Mouse (Mus musculus) hindbrain, postnatal 0 days (tissue): Measurements from ENCODE around the gene Fuca1. TPM values are rescaled to one million over a fixed set of nuclear protein-coding genes. Genes with fewer than 3 reads are reported as not detected.
A peak's percentile ranks its signal among the peaks of the same experiment; 100 is the strongest.

Experiments
- ATAC-seq: fragments of 200-750 bp; cut with Nextera tagmentation; 2 replicates; pipeline ENCODE4 v1.8.0; 2017; ENCODE audit warnings: mild to moderate bottlenecking, moderate TSS enrichment, moderate library complexity
- DNase-seq: peaks from one replicate; pipeline ENCODE4 v3.0.0-alpha.2; 2015; ENCODE audit warnings: low spot score
- H3K27ac ChIP-seq: fragments of 300-500 bp; sonication (generic); 2 replicates; pipeline ENCODE4 v1.5.1; 2014; ENCODE audit warnings: mild to moderate bottlenecking
- H3K27me3 ChIP-seq: fragments of 300-500 bp; sonication (generic); 2 replicates; pipeline ENCODE4 v1.6.1; 2014; ENCODE audit warnings: low read length, mixed read lengths; ENCODE audit not compliant: insufficient read depth
- H3K36me3 ChIP-seq: fragments of 300-500 bp; sonication (generic); 2 replicates; pipeline ENCODE4 v1.6.1; 2014; ENCODE audit warnings: low read length, mixed read lengths; ENCODE audit not compliant: insufficient read depth
- H3K4me1 ChIP-seq: fragments of 300-500 bp; sonication (generic); 2 replicates; pipeline ENCODE4 v1.6.1; 2014; ENCODE audit warnings: antibody characterized with exemption, low read length, mixed read lengths; ENCODE audit not compliant: insufficient read depth
- H3K4me2 ChIP-seq: fragments of 300-500 bp; sonication (generic); 2 replicates; pipeline ENCODE4 v1.6.1; 2014; ENCODE audit warnings: low read depth, mild to moderate bottlenecking, low read length, moderate library complexity, mixed read lengths
- H3K4me3 ChIP-seq: fragments of 300-500 bp; sonication (generic); 2 replicates; pipeline ENCODE4 v1.5.1; 2014; ENCODE audit warnings: low read length
- H3K9ac ChIP-seq: fragments of 300-500 bp; sonication (generic); replicated peaks from 2 replicates; pipeline ENCODE4 v1.6.1; 2014; ENCODE audit warnings: mild to moderate bottlenecking, low read length, moderate library complexity, mixed read lengths
- H3K9me3 ChIP-seq: fragments of 300-500 bp; sonication (generic); 2 replicates; pipeline ENCODE4 v1.6.1; 2016; ENCODE audit warnings: low read length, mixed read lengths
- CTCF ChIP-seq: IDR thresholded peaks from 2 replicates; pipeline ENCODE4 v1.5.1; 2016; ENCODE audit warnings: antibody characterized with exemption, control low read depth, low read depth
- WGBS: fragments of 180-500 bp; shearing (Covaris S2); extraction: QIAGEN DNeasy Blood & Tissue Kit; methylation state at CpG from one replicate; pipeline ENCODE4 v1.1.7; 2014; 5-methylcytosine and 5-hydroxymethylcytosine counted together
- polyA plus RNA-seq: library from polyadenylated mRNA; unstranded; fragments of >200 nt; fragmentation: Nextera tagmentation; extraction: Ambion mirVana; gene quantifications from 2 replicates; pipeline ENCODE4 v1.2.1, GENCODE M21; 2015
- total RNA-seq: library from RNA; depleted of rRNA; stranded (reverse); fragments of >200 nt; gene quantifications from 2 replicates; pipeline ENCODE4 v1.2.3, GENCODE M21; 2014

The Fuca1 gene
- total and polyA plus RNA-seq, 2 experiments from 2014 or later, result 43.6 to 97.3 TPM

GRCm38 (mm10) chr4:135964426-135964825 is 43.9 kb downstream of the Fuca1 start:
- peak; percentile 11; the same call in 1 of the 2 replicates for TF ChIP-seq CTCF
- Histone ChIP-seq H3K36me3 (peaks cover 55% of the 10 kb centered on the region), H3K9me3 (no peaks in the 10 kb centered on the region), H3K27ac (peak overlapping the region; percentile 93), H3K27me3 (no peaks in the 10 kb centered on the region), H3K4me2 (peak overlapping the region; percentile 76), H3K4me1 (peaks cover 6% of the 10 kb centered on the region), H3K9ac (peak overlapping the region; percentile 87), H3K4me3 (peak overlapping the region; percentile 79)
- DNase-seq, result peak; percentile 51
- WGBS, result 3% methylated on average over 12 of the region's 12 CpGs
- ATAC-seq, result no peak; the same call in 1 of the 2 replicates

- TF ChIP-seq CTCF, result no peak
- peak overlapping the region; percentile 76; the same call in 1 of the 2 replicates for H3K4me2 ChIP-seq
- H3K36me3 ChIP-seq, result peaks cover 58% of the 10 kb centered on the region
- ATAC-seq, result no peak
- no peak overlapping the region for H3K4me3 ChIP-seq
- peak overlapping the region; percentile 87; the same call in 1 of the 2 replicates for H3K9ac ChIP-seq
- H3K27me3 ChIP-seq, result no peaks in the 10 kb centered on the region
- WGBS, result 84% methylated on average over 9 of the region's 9 CpGs
- H3K27ac ChIP-seq, result peak overlapping the region; percentile 93; the same call in 1 of the 2 replicates
- no peaks in the 10 kb centered on the region for H3K9me3 ChIP-seq
- no peak for DNase-seq
- peaks cover 6% of the 10 kb centered on the region for H3K4me1 ChIP-seq
Measured at GRCm38 (mm10) chr4:135965113-135965512, 44.6 kb downstream of the Fuca1 start.

GRCm38 (mm10) chr4:135966283-135966682 is 45.7 kb downstream of the Fuca1 start:
- no peaks in the 10 kb centered on the region for H3K9me3 ChIP-seq
- no peak overlapping the region for H3K4me3 ChIP-seq
- no peak for ATAC-seq
- DNase-seq, result no peak
- H3K9ac ChIP-seq, result no peak overlapping the region
- H3K27ac ChIP-seq, result no peak overlapping the region
- TF ChIP-seq CTCF, result no peak
- no peaks in the 10 kb centered on the region for H3K27me3 ChIP-seq
- peaks cover 7% of the 10 kb centered on the region for H3K4me1 ChIP-seq
- peaks cover 52% of the 10 kb centered on the region for H3K36me3 ChIP-seq
- 89% methylated on average over 16 of the region's 16 CpGs for WGBS
- H3K4me2 ChIP-seq, result no peak overlapping the region

GRCm38 (mm10) chr4:135967086-135967760 is 46.7 kb downstream of the Fuca1 start:
- Histone ChIP-seq H3K9ac (no peak overlapping the region), H3K9me3 (no peaks in the 10 kb centered on the region), H3K27me3 (no peaks in the 10 kb centered on the region), H3K36me3 (peaks cover 44% of the 10 kb centered on the region), H3K4me2 (no peak overlapping the region), H3K27ac (no peak overlapping the region), H3K4me1 (peaks cover 11% of the 10 kb centered on the region), H3K4me3 (no peak overlapping the region)
- DNase-seq, result no peak
- ATAC-seq, result no peak
- no peak for TF ChIP-seq CTCF
- 86% methylated on average over 18 of the region's 18 CpGs for WGBS

GRCm38 (mm10) chr4:135968271-135968869 is 47.8 kb downstream of the Fuca1 start:
- Histone ChIP-seq H3K27ac (no peak overlapping the region), H3K9me3 (no peaks in the 10 kb centered on the region), H3K4me3 (no peak overlapping the region), H3K9ac (no peak overlapping the region), H3K27me3 (no peaks in the 10 kb centered on the region), H3K36me3 (peaks cover 43% of the 10 kb centered on the region), H3K4me1 (peaks cover 14% of the 10 kb centered on the region), H3K4me2 (no peak overlapping the region)
- no peak for DNase-seq
- TF ChIP-seq CTCF, result no peak
- WGBS, result 73% methylated on average over 19 of the region's 19 CpGs
- no peak for ATAC-seq

GRCm38 (mm10) chr4:135969070-135969750 is 48.7 kb downstream of the Fuca1 start:
- H3K4me3 ChIP-seq, result no peak overlapping the region
- no peak overlapping the region for H3K27ac ChIP-seq
- no peak for TF ChIP-seq CTCF
- ATAC-seq, result no peak
- peaks cover 43% of the 10 kb centered on the region for H3K36me3 ChIP-seq
- H3K9ac ChIP-seq, result no peak overlapping the region
- peaks cover 14% of the 10 kb centered on the region for H3K4me1 ChIP-seq
- H3K27me3 ChIP-seq, result no peaks in the 10 kb centered on the region
- H3K4me2 ChIP-seq, result no peak overlapping the region
- 79% methylated on average over 13 of the region's 13 CpGs for WGBS
- no peaks in the 10 kb centered on the region for H3K9me3 ChIP-seq
- no peak for DNase-seq
